ENCODE assay signal across 14 mouse cellular contexts in genomic region chr5:31199321-31199892, GRCm38 (mm10). TPM values are rescaled to one million over a fixed set of nuclear protein-coding genes. Genes with fewer than 3 reads are reported as not detected.
A peak's percentile ranks its signal among the peaks of the same experiment; 100 is the strongest.
DNase-seq lines count a peak whose midpoint lies in the region; ATAC-seq and TF ChIP-seq lines count a peak whose summit lies in the region.
"Had no signal": no experiment of that assay in that cellular context is flagged by ENCODE, and none has a peak within 500 bp of the region (broad histone marks: within the 10 kb centered on the region; RNA-seq: fewer than 3 reads in every experiment).

No protein-coding gene starts in this region.

- no peak overlapping the region for H3K4me3 ChIP-seq in cerebellum, adult 2 months (replicated peaks; ENCODE audit: insufficient read depth, low read depth, low read length)
- 0 out of 2 replicates have a peak overlapping the region, but pooled peaks have one; percentile 62 for H3K4me3 ChIP-seq in hindbrain, embryonic 13.5 days
- H3K4me3 ChIP-seq in hindbrain, embryonic 12.5 days: no peak overlapping the region
- 0 out of 2 replicates have a peak overlapping the region, but pooled peaks have one; percentile 84 for H3K4me3 ChIP-seq in limb, embryonic 12.5 days (replicated peaks)
- H3K4me3 ChIP-seq in limb, embryonic 10.5 days: no peak overlapping the region
- no peak overlapping the region for H3K4me3 ChIP-seq in MEL (ENCODE audit: control insufficient read depth in 1 of 2, insufficient read depth in 1 of 2, low read depth in 2 of 2, low read length in 2 of 2)
- H3K4me3 ChIP-seq: hindbrain, embryonic 15.5 days had no signal

- no peak for TF ChIP-seq POLR2A in cerebellum, adult 2 months (IDR thresholded peaks at IDR 0.05; ENCODE audit: borderline replicate concordance, insufficient read depth, low read length)
- TF ChIP-seq POLR2A in MEL (IDR thresholded peaks at IDR 0.05; ENCODE audit: control insufficient read depth in 1 of 2, insufficient read depth in 1 of 2, low read depth in 1 of 2, low read length in 2 of 2, poor library complexity in 1 of 2): peak; percentile 18 to 43; a peak in 1 of 4 replicates

- peaks cover 13% of the 10 kb centered on the region for H3K79me2 ChIP-seq in MEL (ENCODE audit: control insufficient read depth, insufficient read depth, low read length, poor library complexity)

- no peaks in the 10 kb centered on the region for H3K27me3 ChIP-seq in cerebellum, adult 2 months (ENCODE audit: control insufficient read depth, insufficient read depth, low read length)
- no peaks in the 10 kb centered on the region for H3K27me3 ChIP-seq in hindbrain, embryonic 13.5 days
- H3K27me3 ChIP-seq in hindbrain, embryonic 12.5 days: no peaks in the 10 kb centered on the region
- H3K27me3 ChIP-seq in limb, embryonic 12.5 days: no peaks in the 10 kb centered on the region
- no peaks in the 10 kb centered on the region for H3K27me3 ChIP-seq in limb, embryonic 10.5 days (ENCODE audit: low read depth, poor library complexity, severe bottlenecking)
- no peaks in the 10 kb centered on the region for H3K27me3 ChIP-seq in MEL (ENCODE audit: control insufficient read depth in 1 of 2, insufficient read depth in 2 of 2, low read length in 2 of 2)
- H3K27me3 ChIP-seq: hindbrain, embryonic 15.5 days; midbrain, embryonic 15.5 days had no signal

- TF ChIP-seq CTCF in cerebellum, adult 2 months (IDR thresholded peaks at IDR 0.05; ENCODE audit: borderline replicate concordance, insufficient read depth, low read depth, low read length): no peak
- TF ChIP-seq CTCF in MEL (IDR thresholded peaks at IDR 0.05 in 2 of 3, conservative IDR thresholded peaks at IDR 0.05 in 1 of 3; ENCODE audit: control insufficient read depth in 1 of 3, insufficient read depth in 1 of 3, low read depth in 2 of 3, low read length in 3 of 3, poor library complexity in 1 of 3, severe bottlenecking in 1 of 3): no peak

- peaks cover 5% of the 10 kb centered on the region for H3K9me3 ChIP-seq in hindbrain, embryonic 13.5 days
- peaks cover 6% of the 10 kb centered on the region for H3K9me3 ChIP-seq in hindbrain, embryonic 12.5 days (replicated peaks)
- peaks cover 5% of the 10 kb centered on the region for H3K9me3 ChIP-seq in limb, embryonic 12.5 days
- H3K9me3 ChIP-seq in limb, embryonic 10.5 days (replicated peaks): peaks cover 4% of the 10 kb centered on the region; the same call in 1 of the 2 replicates
- no peaks in the 10 kb centered on the region for H3K9me3 ChIP-seq in MEL (replicated peaks; ENCODE audit: insufficient read depth, low read length)

- H3K36me3 ChIP-seq in hindbrain, embryonic 13.5 days: peaks cover 82% of the 10 kb centered on the region
- peaks cover 78% of the 10 kb centered on the region for H3K36me3 ChIP-seq in hindbrain, embryonic 12.5 days
- H3K36me3 ChIP-seq in limb, embryonic 12.5 days: peaks cover 83% of the 10 kb centered on the region
- H3K36me3 ChIP-seq in limb, embryonic 10.5 days: peaks cover 87% of the 10 kb centered on the region
- peaks cover 9 to 10% of the 10 kb centered on the region in 2 experiments for H3K36me3 ChIP-seq in MEL (ENCODE audit: control insufficient read depth in 1 of 2, insufficient read depth in 2 of 2, low read length in 2 of 2)

- H3K4me2 ChIP-seq in hindbrain, embryonic 13.5 days: no peak overlapping the region
- H3K4me2 ChIP-seq in hindbrain, embryonic 12.5 days (replicated peaks): no peak overlapping the region
- H3K4me2 ChIP-seq in limb, embryonic 12.5 days: no peak overlapping the region
- H3K4me2 ChIP-seq: hindbrain, embryonic 15.5 days; midbrain, embryonic 15.5 days had no signal

- no peak overlapping the region for H3K27ac ChIP-seq in cerebellum, adult 2 months (ENCODE audit: insufficient read depth, low read length)
- no peak overlapping the region for H3K27ac ChIP-seq in hindbrain, embryonic 13.5 days
- no peak overlapping the region for H3K27ac ChIP-seq in hindbrain, embryonic 12.5 days
- H3K27ac ChIP-seq in limb, embryonic 12.5 days: no peak overlapping the region
- no peak overlapping the region for H3K27ac ChIP-seq in limb, embryonic 10.5 days
- H3K27ac ChIP-seq in MEL (ENCODE audit: control insufficient read depth, low read depth, low read length): no peak overlapping the region
- H3K27ac ChIP-seq: hindbrain, embryonic 15.5 days; midbrain, embryonic 15.5 days had no signal

- no peak for ATAC-seq in hindbrain, embryonic 13.5 days (ENCODE audit: low FRiP score)
- no peak for ATAC-seq in hindbrain, embryonic 12.5 days (ENCODE audit: low FRiP score)
- no peak for ATAC-seq in limb, embryonic 12.5 days (ENCODE audit: insufficient number of reproducible peaks, insufficient read depth, low FRiP score, low TSS enrichment, low read depth)
- ATAC-seq: activated CD4-positive, CD25-positive, alpha-beta regulatory T cell, adult 4 months; midbrain, embryonic 15.5 days had no signal

- DNase-seq in cerebellum, adult 11-12 months: peak; percentile 38
- DNase-seq in cerebellum, adult 2 months: no peak
- DNase-seq in limb, embryonic 10.5 days (ENCODE audit: low spot score): no peak
- DNase-seq in MEL (ENCODE audit: low read depth, low spot score): no peak
- DNase-seq in thymus, adult 18-20 months: no peak
- DNase-seq: lung, adult 2 months; lung, postnatal 36 days; thymus, adult 2 months had no signal

- no peak overlapping the region for H3K9ac ChIP-seq in hindbrain, embryonic 13.5 days
- no peak overlapping the region for H3K9ac ChIP-seq in hindbrain, embryonic 12.5 days
- H3K9ac ChIP-seq in limb, embryonic 12.5 days (replicated peaks): no peak overlapping the region
- H3K9ac ChIP-seq in MEL (ENCODE audit: control insufficient read depth, low read depth, low read length, poor library complexity, severe bottlenecking): no peak overlapping the region
- H3K9ac ChIP-seq: hindbrain, embryonic 15.5 days; midbrain, embryonic 15.5 days had no signal

- 88% methylated on average over 19 of the region's 19 CpGs for WGBS in cerebellum, adult 2 months
- WGBS in hindbrain, embryonic 13.5 days: 95% methylated on average over 19 of the region's 19 CpGs
- 94% methylated on average over 19 of the region's 19 CpGs for WGBS in hindbrain, embryonic 12.5 days
- WGBS in limb, embryonic 12.5 days: 91% methylated on average over 19 of the region's 19 CpGs
- WGBS in limb, embryonic 10.5 days: 94% methylated on average over 19 of the region's 19 CpGs

- no peaks in the 10 kb centered on the region for H3K4me1 ChIP-seq in cerebellum, adult 2 months (ENCODE audit: control insufficient read depth, insufficient read depth, low read length)
- H3K4me1 ChIP-seq in hindbrain, embryonic 13.5 days (replicated peaks): peaks cover 31% of the 10 kb centered on the region
- peaks cover 26% of the 10 kb centered on the region for H3K4me1 ChIP-seq in hindbrain, embryonic 12.5 days
- H3K4me1 ChIP-seq in limb, embryonic 12.5 days (replicated peaks): peaks cover 19% of the 10 kb centered on the region
- peaks cover 21% of the 10 kb centered on the region for H3K4me1 ChIP-seq in limb, embryonic 10.5 days
- no peaks in the 10 kb centered on the region; a peak in 1 of 4 replicates for H3K4me1 ChIP-seq in MEL (ENCODE audit: control insufficient read depth in 1 of 2, insufficient read depth in 2 of 2, low read length in 2 of 2)

- TF ChIP-seq RAD21 in MEL (IDR thresholded peaks at IDR 0.05; ENCODE audit: low read depth, low read length): no peak

- TF ChIP-seq EP300 in MEL (IDR thresholded peaks at IDR 0.05; ENCODE audit: low read depth in 1 of 2, low read length in 2 of 2): no peak

RNA-seq across cellular contexts. Expression of gene Zfp513, which starts 2.7 kb away (rescaled TPM):
- polyA plus RNA-seq in cerebellum, adult 2 months (2012; rRNA removed): 44.5 and 45.4 TPM in 2 replicates
- polyA plus RNA-seq in hindbrain, embryonic 13.5 days (2015; fragmentation: Nextera tagmentation; extraction: Ambion mirVana): 13.8 and 15.7 TPM in 2 replicates
- 22.9 and 24.8 TPM in 2 replicates for polyA plus RNA-seq in hindbrain, embryonic 12.5 days (2016; fragmentation: Nextera tagmentation; extraction: Ambion mirVana)
- 16.7 and 19.3 TPM in 2 replicates for polyA plus RNA-seq in limb, embryonic 12.5 days (2016; fragmentation: Nextera tagmentation; extraction: Ambion mirVana)
- polyA plus RNA-seq in limb, embryonic 10.5 days (2016; fragmentation: Nextera tagmentation; extraction: Ambion mirVana): 11.8 and 11.9 TPM in 2 replicates
- total RNA-seq in MEL (2012; rRNA removed): 6.0 and 7.0 TPM in 2 replicates
- polyA plus RNA-seq in MEL (2012; ENCODE audit: insufficient read depth in 1 of 2, insufficient read length in 2 of 2, low read depth in 1 of 2, low replicate concordance in 2 of 2, missing spikeins in 1 of 2): 10 to 100 TPM in 1 of 2 experiments, not detected in 1; 15.2 TPM

RNA-seq across cellular contexts. Expression of gene Eif2b4, which starts 6.2 kb away (rescaled TPM):
- 87.1 and 93.7 TPM in 2 replicates for polyA plus RNA-seq in cerebellum, adult 2 months (2012; rRNA removed)
- 77.0 and 77.9 TPM in 2 replicates for polyA plus RNA-seq in hindbrain, embryonic 13.5 days (2015; fragmentation: Nextera tagmentation; extraction: Ambion mirVana)
- 63.0 and 64.4 TPM in 2 replicates for polyA plus RNA-seq in hindbrain, embryonic 12.5 days (2016; fragmentation: Nextera tagmentation; extraction: Ambion mirVana)
- 69.3 and 76.1 TPM in 2 replicates for polyA plus RNA-seq in limb, embryonic 12.5 days (2016; fragmentation: Nextera tagmentation; extraction: Ambion mirVana)
- polyA plus RNA-seq in limb, embryonic 10.5 days (2016; fragmentation: Nextera tagmentation; extraction: Ambion mirVana): 85.7 and 89.6 TPM in 2 replicates
- total RNA-seq in MEL (2012; rRNA removed): 126 and 151 TPM in 2 replicates
- polyA plus RNA-seq in MEL (2012; ENCODE audit: insufficient read depth in 1 of 2, insufficient read length in 2 of 2, low read depth in 1 of 2, low replicate concordance in 2 of 2, missing spikeins in 1 of 2): 100 to 1,000 TPM in 1 of 2 experiments, not detected in 1; 282 TPM

RNA-seq across cellular contexts. Expression of gene Snx17, which starts 6.4 kb away (rescaled TPM):
- 124 and 125 TPM in 2 replicates for polyA plus RNA-seq in cerebellum, adult 2 months (2012; rRNA removed)
- polyA plus RNA-seq in hindbrain, embryonic 13.5 days (2015; fragmentation: Nextera tagmentation; extraction: Ambion mirVana): 126 TPM in 2 replicates
- 140 and 145 TPM in 2 replicates for polyA plus RNA-seq in hindbrain, embryonic 12.5 days (2016; fragmentation: Nextera tagmentation; extraction: Ambion mirVana)
- polyA plus RNA-seq in limb, embryonic 12.5 days (2016; fragmentation: Nextera tagmentation; extraction: Ambion mirVana): 149 and 153 TPM in 2 replicates
- 128 and 140 TPM in 2 replicates for polyA plus RNA-seq in limb, embryonic 10.5 days (2016; fragmentation: Nextera tagmentation; extraction: Ambion mirVana)
- 67.3 and 85.1 TPM in 2 replicates for total RNA-seq in MEL (2012; rRNA removed)
- 10 to 100 TPM in 1 of 2 experiments, not detected in 1; 85.6 TPM for polyA plus RNA-seq in MEL (2012; ENCODE audit: insufficient read depth in 1 of 2, insufficient read length in 2 of 2, low read depth in 1 of 2, low replicate concordance in 2 of 2, missing spikeins in 1 of 2)

RNA-seq across cellular contexts. Expression of gene Gtf3c2, which starts 19.5 kb away (rescaled TPM):
- polyA plus RNA-seq in cerebellum, adult 2 months (2012; rRNA removed): 94.6 and 100 TPM in 2 replicates
- polyA plus RNA-seq in hindbrain, embryonic 13.5 days (2015; fragmentation: Nextera tagmentation; extraction: Ambion mirVana): 67.5 and 72.2 TPM in 2 replicates
- 86.0 and 89.2 TPM in 2 replicates for polyA plus RNA-seq in hindbrain, embryonic 12.5 days (2016; fragmentation: Nextera tagmentation; extraction: Ambion mirVana)
- 101 and 108 TPM in 2 replicates for polyA plus RNA-seq in limb, embryonic 12.5 days (2016; fragmentation: Nextera tagmentation; extraction: Ambion mirVana)
- 120 and 136 TPM in 2 replicates for polyA plus RNA-seq in limb, embryonic 10.5 days (2016; fragmentation: Nextera tagmentation; extraction: Ambion mirVana)
- 46.7 and 50.9 TPM in 2 replicates for total RNA-seq in MEL (2012; rRNA removed)
- 100 to 1,000 TPM in 1 of 2 experiments, not detected in 1; 129 TPM for polyA plus RNA-seq in MEL (2012; ENCODE audit: insufficient read depth in 1 of 2, insufficient read length in 2 of 2, low read depth in 1 of 2, low replicate concordance in 2 of 2, missing spikeins in 1 of 2)

RNA-seq across cellular contexts. Expression of gene Gm29609, which starts 19.7 kb away (rescaled TPM):
- polyA plus RNA-seq in cerebellum, adult 2 months (2012; rRNA removed): 3.9 and 4.1 TPM in 2 replicates
- 0.78 and 1.8 TPM in 2 replicates for polyA plus RNA-seq in hindbrain, embryonic 13.5 days (2015; fragmentation: Nextera tagmentation; extraction: Ambion mirVana)
- 1.8 and 2.3 TPM in 2 replicates for polyA plus RNA-seq in hindbrain, embryonic 12.5 days (2016; fragmentation: Nextera tagmentation; extraction: Ambion mirVana)
- polyA plus RNA-seq in limb, embryonic 12.5 days (2016; fragmentation: Nextera tagmentation; extraction: Ambion mirVana): 0.80 and 1.5 TPM in 2 replicates
- 1.0 and 1.3 TPM in 2 replicates for polyA plus RNA-seq in limb, embryonic 10.5 days (2016; fragmentation: Nextera tagmentation; extraction: Ambion mirVana)
- 5.0 and 5.8 TPM in 2 replicates for total RNA-seq in MEL (2012; rRNA removed)
- 1 to 10 TPM in 1 of 2 experiments, not detected in 1; 6.4 TPM for polyA plus RNA-seq in MEL (2012; ENCODE audit: insufficient read depth in 1 of 2, insufficient read length in 2 of 2, low read depth in 1 of 2, low replicate concordance in 2 of 2, missing spikeins in 1 of 2)

Comparison
In these comparisons a context has a peak if more than half of its experiments do, and no peak if none do; other contexts are left out.
1. H3K4me3 ChIP-seq: peak in hindbrain, embryonic 13.5 days (single experiment) and limb, embryonic 12.5 days (single experiment); none in cerebellum, adult 2 months (single experiment), hindbrain, embryonic 12.5 days (single experiment), limb, embryonic 10.5 days (single experiment) and MEL (0 of 2).